Mouse (Mus musculus): ENCODE results near the gene Dnaja1. TPM values are rescaled to one million over a fixed set of nuclear protein-coding genes. Genes with fewer than 3 reads are reported as not detected.
A peak's percentile ranks its signal among the peaks of the same experiment; 100 is the strongest.

Gene Dnaja1
- polyA plus RNA-seq (2015; fragmentation: Nextera tagmentation; extraction: Ambion mirVana) = 300 and 349 TPM in 2 replicates

- H3K9me3 ChIP-seq (replicated peaks; ENCODE audit: control insufficient read depth, low read length) = no peaks in the 10 kb centered on the region
- H3K9ac ChIP-seq (ENCODE audit: low read length) = peak within 1 kb of the TSS; percentile 98
- H3K27ac ChIP-seq (ENCODE audit: low read length) = peak within 1 kb of the TSS; percentile 100
- H3K27me3 ChIP-seq (ENCODE audit: control insufficient read depth, insufficient read depth, low read length) = no peaks in the 10 kb centered on the region
- H3K4me3 ChIP-seq (replicated peaks; ENCODE audit: low read length) = peak within 1 kb of the TSS; percentile 54
- under 1% methylated on average over 51 of the region's 54 CpGs for WGBS
- peaks cover 23% of the 10 kb centered on the region for H3K4me1 ChIP-seq (ENCODE audit: control insufficient read depth, insufficient read depth, low read length)
- H3K36me3 ChIP-seq (ENCODE audit: control insufficient read depth, insufficient read depth, low read length) = peaks cover 13% of the 10 kb centered on the region; the same call in 1 of the 2 replicates
- peak; percentile 96 for ATAC-seq (ENCODE audit: insufficient read depth, low FRiP score)
- H3K4me2 ChIP-seq (ENCODE audit: low read depth, low read length) = peak within 1 kb of the TSS; percentile 84
Measured at GRCm38 (mm10) chr4:40722011-40722666, at the start of gene Dnaja1. Dnaja1 (plus strand) TSS chr4:40722150.

- Histone ChIP-seq H3K9me3 (replicated peaks; ENCODE audit: control insufficient read depth, low read length) (no peaks in the 10 kb centered on the region), H3K27ac (ENCODE audit: low read length) (no peak overlapping the region)
- WGBS = 91% methylated on average over 5 of the region's 5 CpGs
Measured at GRCm38 (mm10) chr4:40673526-40673925, 48.4 kb upstream of the Dnaja1 start.

DNA sequence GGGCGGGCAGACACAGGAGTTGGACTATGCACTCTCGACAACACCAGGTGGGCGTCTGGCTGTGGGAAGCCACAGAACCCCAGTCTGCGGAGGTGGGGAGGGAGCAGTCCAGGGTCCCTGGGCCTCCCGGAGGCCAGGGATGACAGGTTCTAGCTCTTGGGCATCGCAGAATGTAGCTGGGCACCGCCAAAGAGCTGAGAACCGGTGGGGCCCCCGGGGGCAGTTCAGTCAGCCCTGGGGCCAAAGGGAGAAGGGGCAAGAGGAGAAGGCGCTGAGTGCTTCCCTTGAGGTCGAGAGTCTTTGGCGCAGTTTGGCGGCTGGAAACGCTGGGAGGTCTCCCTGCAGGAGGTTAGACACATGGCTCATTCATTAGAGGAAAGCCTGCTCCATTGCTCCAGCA is 45.6 kb upstream of the Dnaja1 start:
- Histone ChIP-seq H3K4me2 (ENCODE audit: low read depth, low read length) (no peak overlapping the region), H3K27me3 (ENCODE audit: control insufficient read depth, insufficient read depth, low read length) (no peaks in the 10 kb centered on the region; the same call in 1 of the 2 replicates), H3K9me3 (replicated peaks; ENCODE audit: control insufficient read depth, low read length) (no peaks in the 10 kb centered on the region), H3K36me3 (ENCODE audit: control insufficient read depth, insufficient read depth, low read length) (no peaks in the 10 kb centered on the region), H3K4me3 (replicated peaks; ENCODE audit: low read length) (no peak overlapping the region), H3K27ac (ENCODE audit: low read length) (no peak overlapping the region), H3K4me1 (ENCODE audit: control insufficient read depth, insufficient read depth, low read length) (peaks cover 4% of the 10 kb centered on the region; the same call in 1 of the 2 replicates), H3K9ac (ENCODE audit: low read length) (no peak overlapping the region)
- WGBS = 26% methylated on average over 14 of the region's 14 CpGs
- ATAC-seq (ENCODE audit: insufficient read depth, low FRiP score) = 0 out of 2 replicates have a peak, but pooled peaks have one; percentile 33

More at GRCm38 (mm10) chr4:40673526-40673925, 48.4 kb upstream of the Dnaja1 start:
- H3K4me3 ChIP-seq (replicated peaks; ENCODE audit: low read length) = no peak overlapping the region
- H3K36me3 ChIP-seq (ENCODE audit: control insufficient read depth, insufficient read depth, low read length) = no peaks in the 10 kb centered on the region
- ATAC-seq (ENCODE audit: insufficient read depth, low FRiP score) = no peak
- H3K4me1 ChIP-seq (ENCODE audit: control insufficient read depth, insufficient read depth, low read length) = peaks cover 4% of the 10 kb centered on the region; the same call in 1 of the 2 replicates
- no peaks in the 10 kb centered on the region; the same call in 1 of the 2 replicates for H3K27me3 ChIP-seq (ENCODE audit: control insufficient read depth, insufficient read depth, low read length)
- H3K9ac ChIP-seq (ENCODE audit: low read length) = no peak overlapping the region
- no peak overlapping the region for H3K4me2 ChIP-seq (ENCODE audit: low read depth, low read length)

DNA sequence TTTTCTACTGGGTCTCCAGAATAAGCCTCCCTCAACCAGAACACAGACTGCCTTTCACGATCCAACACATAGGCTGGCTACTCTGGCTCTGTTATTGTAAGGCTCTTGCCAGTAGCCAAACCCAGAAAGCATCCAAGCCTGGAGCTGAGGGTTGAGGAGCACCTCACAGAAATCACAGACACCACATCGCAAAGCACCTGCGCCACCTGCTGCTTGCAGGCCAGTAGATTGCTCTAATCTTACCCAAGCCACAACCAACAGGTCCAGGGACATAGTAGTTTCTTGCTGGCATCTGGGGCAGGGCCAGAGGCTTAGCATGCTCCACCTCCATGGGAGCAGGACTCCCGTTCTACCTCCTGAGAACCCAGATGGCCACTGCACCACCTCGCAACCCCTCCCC is 44.8 kb upstream of the Dnaja1 start:
- WGBS = 34% methylated on average over 4 of the region's 5 CpGs

GRCm38 (mm10) chr4:40680250-40680860 is 41.6 kb upstream of the Dnaja1 start:
- WGBS = 53% methylated on average over 5 of the region's 5 CpGs
- Histone ChIP-seq H3K4me2 (ENCODE audit: low read depth, low read length) (no peak overlapping the region), H3K36me3 (ENCODE audit: control insufficient read depth, insufficient read depth, low read length) (no peaks in the 10 kb centered on the region), H3K27me3 (ENCODE audit: control insufficient read depth, insufficient read depth, low read length) (no peaks in the 10 kb centered on the region; the same call in 1 of the 2 replicates), H3K9me3 (replicated peaks; ENCODE audit: control insufficient read depth, low read length) (no peaks in the 10 kb centered on the region), H3K4me1 (ENCODE audit: control insufficient read depth, insufficient read depth, low read length) (peaks cover 4% of the 10 kb centered on the region; the same call in 1 of the 2 replicates), H3K4me3 (replicated peaks; ENCODE audit: low read length) (no peak overlapping the region), H3K27ac (ENCODE audit: low read length) (no peak overlapping the region), H3K9ac (ENCODE audit: low read length) (no peak overlapping the region)
- 0 out of 2 replicates have a peak, but pooled peaks have one; percentile 25 for ATAC-seq (ENCODE audit: insufficient read depth, low FRiP score)

More for the DNA sequence above, 44.8 kb upstream of the Dnaja1 start:
- peaks cover 4% of the 10 kb centered on the region; the same call in 1 of the 2 replicates for H3K4me1 ChIP-seq (ENCODE audit: control insufficient read depth, insufficient read depth, low read length)
- H3K36me3 ChIP-seq (ENCODE audit: control insufficient read depth, insufficient read depth, low read length) = no peaks in the 10 kb centered on the region
- no peak overlapping the region for H3K9ac ChIP-seq (ENCODE audit: low read length)
- H3K27ac ChIP-seq (ENCODE audit: low read length) = no peak overlapping the region
- no peaks in the 10 kb centered on the region for H3K9me3 ChIP-seq (replicated peaks; ENCODE audit: control insufficient read depth, low read length)
- no peak overlapping the region for H3K4me3 ChIP-seq (replicated peaks; ENCODE audit: low read length)
- no peaks in the 10 kb centered on the region; the same call in 1 of the 2 replicates for H3K27me3 ChIP-seq (ENCODE audit: control insufficient read depth, insufficient read depth, low read length)
- peak; percentile 44; the same call in 1 of the 2 replicates for ATAC-seq (ENCODE audit: insufficient read depth, low FRiP score)
- H3K4me2 ChIP-seq (ENCODE audit: low read depth, low read length) = no peak overlapping the region

DNA sequence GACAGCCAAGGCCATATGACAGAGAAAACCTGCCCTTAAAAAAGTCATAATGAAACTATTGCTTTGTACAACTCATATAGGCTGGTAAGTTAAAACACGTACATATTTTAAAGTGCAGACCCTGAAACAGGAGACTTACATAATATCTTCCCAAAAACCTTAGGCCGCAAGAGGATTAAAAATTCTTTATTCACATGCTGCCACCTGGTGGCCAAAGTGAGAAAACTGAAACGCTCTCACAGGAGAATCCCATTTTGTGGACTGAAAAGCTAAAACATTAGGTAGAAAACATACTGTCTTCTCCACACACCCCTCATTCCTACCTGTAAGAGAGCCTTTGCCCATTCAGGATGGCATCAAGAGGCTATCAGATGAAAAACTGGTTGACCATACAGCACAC is 40.0 kb upstream of the Dnaja1 start:
- WGBS = 13% methylated on average over 3 of the region's 3 CpGs
- no peak for ATAC-seq (ENCODE audit: insufficient read depth, low FRiP score)
- H3K9ac ChIP-seq (ENCODE audit: low read length) = no peak overlapping the region
- peaks cover 7% of the 10 kb centered on the region for H3K36me3 ChIP-seq (ENCODE audit: control insufficient read depth, insufficient read depth, low read length)
- no peaks in the 10 kb centered on the region for H3K9me3 ChIP-seq (replicated peaks; ENCODE audit: control insufficient read depth, low read length)
- peaks cover 1% of the 10 kb centered on the region; the same call in 1 of the 2 replicates for H3K4me1 ChIP-seq (ENCODE audit: control insufficient read depth, insufficient read depth, low read length)
- no peak overlapping the region for H3K4me2 ChIP-seq (ENCODE audit: low read depth, low read length)
- no peak overlapping the region for H3K4me3 ChIP-seq (replicated peaks; ENCODE audit: low read length)
- H3K27ac ChIP-seq (ENCODE audit: low read length) = no peak overlapping the region
- H3K27me3 ChIP-seq (ENCODE audit: control insufficient read depth, insufficient read depth, low read length) = no peaks in the 10 kb centered on the region; the same call in 1 of the 2 replicates

GRCm38 (mm10) chr4:40682359-40682758 is 39.6 kb upstream of the Dnaja1 start:
- 84% methylated on average over 5 of the region's 5 CpGs for WGBS
- H3K9ac ChIP-seq (ENCODE audit: low read length) = no peak overlapping the region
- no peak overlapping the region for H3K27ac ChIP-seq (ENCODE audit: low read length)
- H3K4me3 ChIP-seq (replicated peaks; ENCODE audit: low read length) = no peak overlapping the region
- ATAC-seq (ENCODE audit: insufficient read depth, low FRiP score) = no peak
- no peaks in the 10 kb centered on the region for H3K9me3 ChIP-seq (replicated peaks; ENCODE audit: control insufficient read depth, low read length)
- H3K4me1 ChIP-seq (ENCODE audit: control insufficient read depth, insufficient read depth, low read length) = no peaks in the 10 kb centered on the region
- peaks cover 7% of the 10 kb centered on the region for H3K36me3 ChIP-seq (ENCODE audit: control insufficient read depth, insufficient read depth, low read length)
- no peaks in the 10 kb centered on the region; the same call in 1 of the 2 replicates for H3K27me3 ChIP-seq (ENCODE audit: control insufficient read depth, insufficient read depth, low read length)
- no peak overlapping the region for H3K4me2 ChIP-seq (ENCODE audit: low read depth, low read length)

- Histone ChIP-seq H3K27ac (ENCODE audit: low read length) (no peak overlapping the region), H3K4me1 (ENCODE audit: control insufficient read depth, insufficient read depth, low read length) (no peaks in the 10 kb centered on the region), H3K9ac (ENCODE audit: low read length) (no peak overlapping the region), H3K27me3 (ENCODE audit: control insufficient read depth, insufficient read depth, low read length) (no peaks in the 10 kb centered on the region), H3K36me3 (ENCODE audit: control insufficient read depth, insufficient read depth, low read length) (peaks cover 7% of the 10 kb centered on the region), H3K9me3 (replicated peaks; ENCODE audit: control insufficient read depth, low read length) (no peaks in the 10 kb centered on the region), H3K4me3 (replicated peaks; ENCODE audit: low read length) (no peak overlapping the region), H3K4me2 (ENCODE audit: low read depth, low read length) (no peak overlapping the region)
- 76% methylated on average over 2 of the region's 2 CpGs for WGBS
- no peak for ATAC-seq (ENCODE audit: insufficient read depth, low FRiP score)
Measured at GRCm38 (mm10) chr4:40683306-40683705, 38.6 kb upstream of the Dnaja1 start.

GRCm38 (mm10) chr4:40691100-40691499 is 30.9 kb upstream of the Dnaja1 start:
- peaks cover 18% of the 10 kb centered on the region for H3K36me3 ChIP-seq (ENCODE audit: control insufficient read depth, insufficient read depth, low read length)
- no peak overlapping the region for H3K4me3 ChIP-seq (replicated peaks; ENCODE audit: low read length)
- 77% methylated on average over 11 of the region's 11 CpGs for WGBS
- H3K9ac ChIP-seq (ENCODE audit: low read length) = no peak overlapping the region
- H3K27me3 ChIP-seq (ENCODE audit: control insufficient read depth, insufficient read depth, low read length) = no peaks in the 10 kb centered on the region
- H3K9me3 ChIP-seq (replicated peaks; ENCODE audit: control insufficient read depth, low read length) = no peaks in the 10 kb centered on the region
- no peak for ATAC-seq (ENCODE audit: insufficient read depth, low FRiP score)
- no peak overlapping the region for H3K27ac ChIP-seq (ENCODE audit: low read length)
- H3K4me2 ChIP-seq (ENCODE audit: low read depth, low read length) = no peak overlapping the region
- no peaks in the 10 kb centered on the region for H3K4me1 ChIP-seq (ENCODE audit: control insufficient read depth, insufficient read depth, low read length)
